ENCODE assay signal across 8 mouse cellular contexts in the genomic region with DNA sequence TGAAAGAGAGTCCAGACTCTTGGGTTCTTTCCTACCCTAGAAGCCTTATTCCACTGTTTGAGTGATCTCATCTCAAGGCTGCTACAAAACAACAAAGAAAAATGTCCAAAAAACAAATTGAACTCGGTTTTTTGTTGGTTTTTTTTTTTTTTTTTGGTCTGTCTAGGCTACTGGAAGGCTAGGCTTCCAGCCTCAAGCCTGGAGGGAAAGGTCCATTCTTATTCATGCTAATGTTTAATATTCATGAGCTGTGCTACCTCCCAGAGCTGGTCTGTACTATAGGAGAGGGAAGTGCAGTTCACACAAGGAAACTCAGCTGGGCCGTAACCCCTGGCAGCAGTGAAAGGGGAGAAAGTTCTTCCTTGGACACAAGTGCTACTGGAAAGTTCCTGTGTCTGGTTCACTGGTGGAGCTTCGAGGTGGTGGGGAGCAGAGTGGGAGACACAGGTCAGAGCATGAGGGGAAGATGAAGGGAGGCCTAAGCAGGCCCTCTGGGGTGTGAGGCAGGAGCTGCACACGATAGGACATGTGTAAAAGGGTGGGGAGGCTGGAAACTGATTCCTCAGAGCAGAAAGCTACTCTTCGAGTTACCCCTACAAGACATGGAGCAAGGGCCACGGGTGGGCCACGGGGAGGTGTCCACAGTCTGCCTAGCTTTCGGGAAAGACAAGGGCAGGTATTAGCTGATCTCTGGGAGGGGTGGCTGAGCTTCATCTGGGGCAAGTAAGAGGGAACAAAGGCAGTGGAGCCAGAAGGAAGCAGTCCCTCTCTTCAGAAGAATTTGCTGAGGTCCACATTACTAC. TPM values are rescaled to one million over a fixed set of nuclear protein-coding genes. Genes with fewer than 3 reads are reported as not detected.
DNase-seq lines count a peak whose midpoint lies in the region; ATAC-seq lines count a peak whose summit lies in the region.

No protein-coding gene starts in this region.

- peak overlapping the region; percentile 97 for H3K4me3 ChIP-seq in forebrain, embryonic 15.5 days
- peak overlapping the region; percentile 79 for H3K4me3 ChIP-seq in kidney, embryonic 14.5 days (ENCODE audit: low read length)
- H3K4me3 ChIP-seq in midbrain, embryonic 11.5 days (ENCODE audit: low read depth, low read length) = peak overlapping the region; percentile 72

- H3K27me3 ChIP-seq in forebrain, embryonic 15.5 days = no peaks in the 10 kb centered on the region
- H3K27me3 ChIP-seq in kidney, embryonic 14.5 days (ENCODE audit: control insufficient read depth, insufficient read depth, low read length) = no peaks in the 10 kb centered on the region
- no peaks in the 10 kb centered on the region for H3K27me3 ChIP-seq in midbrain, embryonic 11.5 days (ENCODE audit: control insufficient read depth, insufficient read depth, low read length)

- peak overlapping the region; percentile 99 for H3K27ac ChIP-seq in forebrain, embryonic 15.5 days (replicated peaks)
- H3K27ac ChIP-seq in kidney, embryonic 14.5 days (ENCODE audit: low read depth, low read length) = peak overlapping the region; percentile 91
- peak overlapping the region; percentile 79 for H3K27ac ChIP-seq in midbrain, embryonic 11.5 days (ENCODE audit: low read depth, low read length)

- peaks cover 43% of the 10 kb centered on the region for H3K4me1 ChIP-seq in forebrain, embryonic 15.5 days
- peaks cover 35% of the 10 kb centered on the region for H3K4me1 ChIP-seq in kidney, embryonic 14.5 days (ENCODE audit: control insufficient read depth, insufficient read depth, low read length)
- peaks cover 23% of the 10 kb centered on the region for H3K4me1 ChIP-seq in midbrain, embryonic 11.5 days (ENCODE audit: control insufficient read depth, insufficient read depth, low read length)

- peak; percentile 23 for ATAC-seq in forebrain, embryonic 15.5 days (replicated peaks)
- no peak for ATAC-seq in kidney, embryonic 14.5 days (ENCODE audit: low FRiP score, low TSS enrichment)
- peak; percentile 51 for ATAC-seq in midbrain, embryonic 11.5 days (ENCODE audit: low FRiP score)

- 21% methylated on average over 8 of the region's 8 CpGs for WGBS in forebrain, embryonic 15.5 days
- WGBS in kidney, embryonic 14.5 days = 39% methylated on average over 8 of the region's 8 CpGs
- WGBS in midbrain, embryonic 11.5 days = 32% methylated on average over 8 of the region's 8 CpGs

- peak overlapping the region; percentile 97 for H3K9ac ChIP-seq in forebrain, embryonic 15.5 days (replicated peaks)
- H3K9ac ChIP-seq in kidney, embryonic 14.5 days (ENCODE audit: low read depth, low read length) = peak overlapping the region; percentile 93; the same call in 1 of the 2 replicates
- peak overlapping the region; percentile 80 for H3K9ac ChIP-seq in midbrain, embryonic 11.5 days (ENCODE audit: low read length)

- peaks cover 44% of the 10 kb centered on the region for H3K36me3 ChIP-seq in forebrain, embryonic 15.5 days
- H3K36me3 ChIP-seq in kidney, embryonic 14.5 days (ENCODE audit: control insufficient read depth, insufficient read depth, low read length) = peaks cover 43% of the 10 kb centered on the region
- peaks cover 35% of the 10 kb centered on the region for H3K36me3 ChIP-seq in midbrain, embryonic 11.5 days (ENCODE audit: control insufficient read depth, insufficient read depth, low read length)

- intact Hi-C loops in gastrocnemius, postnatal 36 days (cut with DNase I) = no loop called here

- no peaks in the 10 kb centered on the region for H3K9me3 ChIP-seq in forebrain, embryonic 15.5 days
- no peaks in the 10 kb centered on the region for H3K9me3 ChIP-seq in kidney, embryonic 14.5 days (ENCODE audit: control insufficient read depth, low read length)
- H3K9me3 ChIP-seq in midbrain, embryonic 11.5 days (ENCODE audit: control insufficient read depth, low read length) = no peaks in the 10 kb centered on the region

- H3K4me2 ChIP-seq in forebrain, embryonic 15.5 days (replicated peaks) = peak overlapping the region; percentile 90
- H3K4me2 ChIP-seq in kidney, embryonic 14.5 days (replicated peaks; ENCODE audit: low read depth, low read length) = peak overlapping the region; percentile 90
- peak overlapping the region; percentile 96 for H3K4me2 ChIP-seq in midbrain, embryonic 11.5 days

- DNase-seq in retina, embryonic 14.5 days (ENCODE audit: low spot score) = peak; percentile 18
- DNase-seq in retina, postnatal 1 day = no peak
- peak; percentile 91 for DNase-seq in midbrain, embryonic 11.5 days (ENCODE audit: low spot score, missing footprints)
- DNase-seq in thymus, postnatal 14 days = peak; percentile 43
- DNase-seq in cerebellum, postnatal 36 days = no peak
- no peak for DNase-seq in gastrocnemius, postnatal 36 days

RNA-seq across cellular contexts. Expression of gene Mllt11, which starts 1.3 kb away (rescaled TPM):
- polyA plus RNA-seq in forebrain, embryonic 15.5 days (2015; fragmentation: Nextera tagmentation; extraction: Ambion mirVana) = 254 and 266 TPM in 2 replicates
- 18.5 and 19.1 TPM in 2 replicates for polyA plus RNA-seq in kidney, embryonic 14.5 days (2014; fragmentation: Nextera tagmentation; extraction: Ambion mirVana)
- 124 and 144 TPM in 2 replicates for polyA plus RNA-seq in midbrain, embryonic 11.5 days (2014; fragmentation: Nextera tagmentation; extraction: Ambion mirVana)
- total RNA-seq in gastrocnemius, postnatal 36 days (2021) = 10 to 100 TPM; 48.5 to 63.2 TPM

RNA-seq across cellular contexts. Expression of gene Cdc42se1, which starts 2.2 kb away (rescaled TPM):
- polyA plus RNA-seq in forebrain, embryonic 15.5 days (2015; fragmentation: Nextera tagmentation; extraction: Ambion mirVana) = 88.5 and 90.0 TPM in 2 replicates
- polyA plus RNA-seq in kidney, embryonic 14.5 days (2014; fragmentation: Nextera tagmentation; extraction: Ambion mirVana) = 109 and 113 TPM in 2 replicates
- 105 and 106 TPM in 2 replicates for polyA plus RNA-seq in midbrain, embryonic 11.5 days (2014; fragmentation: Nextera tagmentation; extraction: Ambion mirVana)
- 10 to 100 TPM; 14.2 to 18.4 TPM for total RNA-seq in gastrocnemius, postnatal 36 days (2021)

RNA-seq across cellular contexts. Expression of gene Gm128, which starts 10.7 kb away (rescaled TPM):
- 0.11 and 0.15 TPM in 2 replicates for polyA plus RNA-seq in forebrain, embryonic 15.5 days (2015; fragmentation: Nextera tagmentation; extraction: Ambion mirVana)
- 0.19 and 0.57 TPM in 2 replicates for polyA plus RNA-seq in kidney, embryonic 14.5 days (2014; fragmentation: Nextera tagmentation; extraction: Ambion mirVana)
- polyA plus RNA-seq in midbrain, embryonic 11.5 days (2014; fragmentation: Nextera tagmentation; extraction: Ambion mirVana) = 0.18 and 0.48 TPM in 2 replicates
- total RNA-seq in gastrocnemius, postnatal 36 days (2021) = not detected

RNA-seq across cellular contexts. Expression of gene Gabpb2, which starts 13.0 kb away (rescaled TPM):
- 4.8 and 5.9 TPM in 2 replicates for polyA plus RNA-seq in forebrain, embryonic 15.5 days (2015; fragmentation: Nextera tagmentation; extraction: Ambion mirVana)
- polyA plus RNA-seq in kidney, embryonic 14.5 days (2014; fragmentation: Nextera tagmentation; extraction: Ambion mirVana) = 9.7 and 15.4 TPM in 2 replicates
- 6.0 and 6.9 TPM in 2 replicates for polyA plus RNA-seq in midbrain, embryonic 11.5 days (2014; fragmentation: Nextera tagmentation; extraction: Ambion mirVana)
- total RNA-seq in gastrocnemius, postnatal 36 days (2021) = 1 to 10 TPM; 6.6 to 8.0 TPM

RNA-seq across cellular contexts. Expression of gene Bnipl, which starts 20.3 kb away (rescaled TPM):
- 0.10 TPM in 1 of 2 replicates, not detected in the other for polyA plus RNA-seq in forebrain, embryonic 15.5 days (2015; fragmentation: Nextera tagmentation; extraction: Ambion mirVana)
- polyA plus RNA-seq in kidney, embryonic 14.5 days (2014; fragmentation: Nextera tagmentation; extraction: Ambion mirVana) = 2.1 and 2.4 TPM in 2 replicates
- polyA plus RNA-seq in midbrain, embryonic 11.5 days (2014; fragmentation: Nextera tagmentation; extraction: Ambion mirVana) = 0.20 TPM in 1 of 2 replicates, not detected in the other
- total RNA-seq in gastrocnemius, postnatal 36 days (2021) = not detected

Comparison
In these comparisons a context has a peak if more than half of its experiments do, and no peak if none do; other contexts are left out.
1. DNase-seq: peak in retina, embryonic 14.5 days (single experiment), midbrain, embryonic 11.5 days (single experiment) and thymus, postnatal 14 days (single experiment); none in retina, postnatal 1 day (single experiment), cerebellum, postnatal 36 days (0 of 2) and gastrocnemius, postnatal 36 days (0 of 2).
2. Peak in every context shown above with its lines, with median percentiles within 50 percentile points of each other: H3K27ac ChIP-seq, H3K4me2 ChIP-seq, H3K4me3 ChIP-seq and H3K9ac ChIP-seq.